Mouse (Mus musculus) CD4-positive, CD25-positive, alpha-beta regulatory T cell, adult 4 months (primary cell): ENCODE measurements around the gene Neurl3. TPM values are rescaled to one million over a fixed set of nuclear protein-coding genes. Genes with fewer than 3 reads are reported as not detected.

Source experiments
- ATAC-seq: one replicate; pipeline ENCODE4 v1.8.0; 2017
- polyA plus RNA-seq, 2 experiments: library from polyadenylated mRNA; unstranded; fragments of 100-300 nt; shearing (Covaris generic); gene quantifications; one replicate each; pipeline ENCODE4 v1.2.1; 2017

Gene Neurl3
- polyA plus RNA-seq: 100 to 1,000 TPM in 1 of 2 experiments, 10 to 100 TPM in 1; 62.4 to 137 TPM

DNA sequence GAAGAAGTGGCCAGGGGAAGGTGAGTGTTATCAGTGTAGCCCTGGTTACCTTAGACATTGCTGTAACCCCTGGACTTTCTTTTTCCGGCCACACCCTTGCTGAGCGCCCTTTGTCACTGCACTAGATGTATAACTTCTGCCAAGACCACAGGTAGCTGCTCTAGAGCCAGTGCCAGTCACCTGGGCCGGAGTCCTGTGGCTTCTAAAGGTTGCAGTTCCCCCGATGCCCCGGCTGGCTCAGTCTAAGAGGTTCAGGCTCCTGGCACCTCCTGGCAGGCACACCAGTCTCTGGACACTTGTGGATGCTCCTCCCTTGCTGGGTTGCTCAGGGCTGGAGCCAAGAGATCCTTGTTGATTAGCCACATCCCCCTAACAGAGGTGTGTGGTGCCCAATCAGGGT, at the start of gene Neurl3:
TSS of gene Neurl3 (minus strand) at position 225 of the 400 bp plus-strand sequence.
- peak; percentile 2 for ATAC-seq

DNA sequence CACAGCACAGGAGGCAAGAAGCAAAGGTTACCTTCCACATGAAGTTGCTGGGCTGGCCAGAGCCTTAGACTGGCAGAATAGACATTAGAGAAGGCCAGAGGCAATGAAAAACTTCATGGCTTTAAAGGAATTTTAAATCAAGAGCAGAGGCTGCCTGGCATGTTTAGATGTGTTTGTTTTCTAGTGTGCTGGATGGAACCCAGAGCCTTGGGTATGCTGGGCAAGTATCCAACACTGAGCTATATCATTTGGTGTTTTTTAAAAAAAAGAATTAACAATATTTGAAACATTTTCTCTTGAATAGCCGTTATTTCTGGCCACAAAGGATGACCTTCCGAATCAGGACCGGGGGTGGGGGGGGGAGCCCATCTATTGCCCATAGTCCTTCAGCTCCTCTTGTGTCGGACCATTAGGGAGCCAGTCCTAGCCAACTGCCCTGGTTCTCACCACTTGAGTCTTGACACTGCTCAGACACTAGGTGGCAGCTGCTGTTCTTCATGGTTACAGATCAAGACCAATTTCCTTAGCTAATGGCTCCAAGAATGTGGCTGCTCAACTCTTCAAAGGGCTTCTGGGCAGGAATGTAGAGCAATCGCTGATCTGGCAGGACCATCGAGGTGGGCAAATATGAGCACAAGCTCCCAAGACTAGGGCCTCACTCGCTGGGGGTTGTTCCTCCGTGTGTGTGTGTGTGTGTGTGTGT, 49.4 kb upstream of the Neurl3 start:
- peak; percentile 57 for ATAC-seq

DNA sequence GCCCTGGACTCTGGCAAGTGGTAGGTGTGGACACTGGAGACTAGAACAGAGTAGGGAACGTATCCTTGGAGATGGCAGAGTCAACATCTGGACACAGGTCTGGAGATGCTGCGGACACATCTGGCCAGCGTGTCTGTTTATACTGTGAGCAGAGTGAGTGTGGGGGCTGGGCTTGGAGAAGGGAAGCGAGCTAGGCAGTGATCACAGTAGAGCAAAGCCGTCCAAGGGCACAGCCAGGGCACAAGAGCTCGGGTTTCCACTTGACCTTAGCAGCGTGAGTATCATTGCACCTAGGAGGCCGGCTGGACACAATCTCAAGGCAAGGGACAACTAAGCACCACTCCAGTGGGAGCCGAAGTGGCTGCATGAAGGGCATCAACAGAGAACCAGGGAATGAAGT, 48.6 kb upstream of the Neurl3 start:
- ATAC-seq: no peak

DNA sequence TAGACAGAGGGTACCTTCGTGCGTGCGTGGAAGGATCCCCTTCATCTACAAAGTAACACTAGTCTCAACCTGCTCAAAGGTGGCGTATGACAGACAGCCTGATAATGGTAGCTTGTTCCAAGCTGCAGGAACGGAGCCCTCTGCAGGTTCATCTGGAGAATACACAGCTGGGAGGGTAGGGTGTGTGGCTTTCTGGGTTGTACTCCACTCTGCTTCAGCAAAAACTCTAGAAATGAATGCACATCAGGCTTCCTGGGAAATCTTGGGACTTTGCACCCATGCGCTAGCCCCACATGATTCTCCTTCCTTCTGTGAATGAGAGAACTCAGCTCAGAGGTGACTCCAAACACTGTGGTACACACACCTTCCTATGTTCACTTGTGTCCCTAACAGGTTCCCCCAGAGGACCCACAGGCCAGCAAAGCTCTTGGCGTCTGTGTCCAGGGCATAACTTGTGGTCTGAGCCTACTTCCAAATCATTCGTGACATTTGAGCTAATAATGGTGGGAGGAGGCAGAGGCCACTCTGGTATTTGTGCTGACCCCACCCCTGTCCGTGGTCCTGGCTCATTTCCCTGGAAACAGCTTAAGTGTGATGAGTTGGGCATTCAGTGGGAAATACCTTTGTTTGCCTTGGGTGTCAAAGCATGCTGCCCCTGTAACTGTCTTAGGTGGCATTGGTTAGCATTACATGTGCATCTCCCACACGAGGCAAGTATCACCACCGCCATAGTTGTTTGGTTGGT, 47.5 kb upstream of the Neurl3 start:
- peak; percentile 50 for ATAC-seq

DNA sequence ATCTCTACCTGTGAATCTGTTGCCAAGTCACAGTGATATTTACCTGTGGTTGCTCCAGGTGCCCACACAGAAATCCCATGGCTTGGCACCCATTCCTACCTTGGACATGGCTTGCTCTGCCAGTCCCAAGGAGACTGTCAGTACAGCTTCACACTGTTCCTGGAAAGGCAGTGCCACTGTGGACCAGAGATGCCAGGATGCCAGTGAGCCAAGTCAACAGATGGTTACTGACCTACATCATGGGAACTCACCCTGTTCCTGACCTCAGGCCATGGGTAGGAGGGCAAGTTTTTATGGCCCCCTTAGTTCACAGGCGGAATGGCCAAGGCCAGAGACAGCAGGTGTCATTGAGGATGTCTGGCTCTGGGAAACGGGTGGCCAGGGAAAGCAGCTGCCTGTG, 46.7 kb upstream of the Neurl3 start:
- no peak for ATAC-seq

DNA sequence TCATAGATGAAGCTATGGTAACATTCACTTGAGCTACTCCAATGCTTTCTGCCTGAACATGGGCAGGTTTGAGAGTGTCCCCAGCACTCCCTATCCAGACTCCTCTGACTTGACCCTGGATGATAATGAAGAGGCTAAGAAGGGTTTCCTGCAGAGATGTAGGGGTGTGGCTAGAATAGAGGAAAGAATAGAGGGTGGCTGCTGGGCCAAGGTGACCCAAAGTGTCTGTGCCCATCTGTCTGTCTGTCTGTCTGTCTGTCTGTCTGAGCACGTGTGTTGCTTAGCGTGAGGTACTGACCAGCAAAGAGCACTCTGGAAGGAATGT, 41.3 kb upstream of the Neurl3 start:
- ATAC-seq: no peak

DNA sequence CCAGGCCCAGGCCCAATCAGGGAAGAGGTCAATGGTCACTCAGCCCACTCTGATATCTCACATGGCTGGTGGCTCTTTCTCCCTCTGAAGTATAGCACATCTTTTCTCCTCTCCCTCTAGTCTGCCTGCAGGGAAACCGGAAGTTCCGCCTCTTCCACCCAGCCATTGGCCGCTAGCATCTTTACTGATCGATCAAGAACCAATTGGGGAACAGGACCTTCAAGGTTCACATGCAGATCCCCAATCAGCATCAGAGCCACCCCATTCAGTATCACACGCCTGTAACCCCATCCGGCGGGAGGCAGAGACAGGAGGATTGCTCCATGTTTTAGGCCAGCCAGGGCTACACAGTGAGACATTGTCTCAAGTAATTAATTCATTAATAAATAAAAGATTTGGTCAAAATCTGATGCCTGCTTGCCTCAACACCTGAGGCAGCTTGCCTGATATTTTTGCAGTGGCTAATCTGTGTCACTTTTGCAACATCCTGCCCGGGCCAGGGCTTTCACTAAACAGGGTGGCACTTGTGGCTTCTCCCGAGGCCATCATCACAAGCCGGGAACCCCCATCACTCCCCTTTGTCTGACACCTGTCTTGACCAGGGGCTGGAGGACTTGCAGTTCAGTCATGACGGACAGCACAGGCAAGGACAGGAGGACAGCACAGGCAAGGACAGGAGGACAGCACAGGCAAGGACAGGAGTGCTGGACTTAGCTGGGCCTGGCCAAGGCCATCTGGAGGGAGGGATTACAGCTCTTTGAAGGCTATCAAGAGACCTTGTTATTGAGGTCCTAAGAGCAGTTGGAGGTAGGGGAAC, 40.7 kb upstream of the Neurl3 start:
- no peak for ATAC-seq

DNA sequence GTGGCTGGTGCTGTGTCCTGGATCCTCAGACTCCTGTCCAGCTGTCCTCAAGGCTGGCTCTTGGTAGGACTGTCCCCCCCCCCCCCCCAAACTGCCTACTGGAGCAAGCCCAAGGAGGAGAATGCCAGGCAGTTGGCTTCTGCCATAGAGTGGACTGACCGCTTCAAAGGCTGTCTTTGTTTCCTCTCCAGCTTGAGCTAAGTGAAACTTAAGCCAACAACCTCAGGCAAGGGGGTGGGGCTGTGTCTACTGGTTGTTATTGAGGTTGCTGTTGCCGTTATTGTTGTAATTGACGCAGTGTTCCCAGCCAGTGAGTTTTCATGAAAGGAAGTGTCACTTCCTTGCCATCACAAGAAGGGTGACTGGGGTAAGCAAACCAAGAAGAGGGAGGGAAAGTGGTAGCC, 35.0 kb upstream of the Neurl3 start:
- peak; percentile 44 for ATAC-seq

DNA sequence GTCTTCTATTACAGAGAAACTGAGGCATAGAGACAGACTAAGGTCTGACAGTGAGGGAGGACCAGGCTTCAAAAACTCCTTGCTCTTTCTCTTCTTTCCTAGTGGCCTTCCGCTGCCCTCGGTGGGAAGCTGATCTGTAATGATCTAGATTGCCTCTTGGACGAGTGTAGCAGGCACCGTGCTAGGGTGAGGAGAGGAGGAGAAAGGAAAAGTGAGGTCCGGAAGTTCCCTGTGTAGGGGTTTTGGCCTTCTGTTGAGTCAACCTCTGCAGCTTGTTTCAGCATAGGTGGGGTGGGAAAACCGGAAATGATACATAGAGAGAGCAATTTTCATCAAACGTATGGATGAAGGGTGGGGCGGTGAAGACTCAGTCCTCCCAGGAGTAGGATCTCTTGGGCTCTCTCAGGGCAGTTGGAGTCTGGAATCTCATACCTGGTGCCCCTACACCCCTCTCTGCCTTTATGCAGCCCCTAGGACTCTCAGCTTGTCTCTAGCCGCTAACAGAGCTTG, 34.5 kb upstream of the Neurl3 start:
- no peak for ATAC-seq

DNA sequence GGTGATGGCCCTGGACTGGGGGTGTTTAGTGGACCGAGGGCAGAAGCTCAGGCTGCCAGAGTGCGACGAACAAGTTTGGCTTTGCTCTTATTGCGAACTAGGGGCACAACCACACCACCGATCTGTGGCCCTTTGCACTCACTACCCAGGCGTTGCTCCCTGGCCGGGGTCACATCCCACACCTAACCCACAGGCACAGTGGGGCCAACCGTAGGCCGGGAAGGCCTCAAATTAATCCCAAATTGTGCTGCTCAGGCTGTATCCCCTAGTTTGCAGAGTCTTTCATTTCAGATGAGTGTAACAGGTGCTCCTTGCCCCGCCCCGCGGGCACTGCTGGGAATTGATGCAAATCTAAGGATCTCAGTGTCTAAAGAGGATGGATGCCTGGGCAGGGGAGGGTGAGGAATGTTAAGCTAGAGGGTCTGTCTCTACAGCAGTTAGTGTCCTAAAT, 34.0 kb upstream of the Neurl3 start:
- no peak for ATAC-seq

DNA sequence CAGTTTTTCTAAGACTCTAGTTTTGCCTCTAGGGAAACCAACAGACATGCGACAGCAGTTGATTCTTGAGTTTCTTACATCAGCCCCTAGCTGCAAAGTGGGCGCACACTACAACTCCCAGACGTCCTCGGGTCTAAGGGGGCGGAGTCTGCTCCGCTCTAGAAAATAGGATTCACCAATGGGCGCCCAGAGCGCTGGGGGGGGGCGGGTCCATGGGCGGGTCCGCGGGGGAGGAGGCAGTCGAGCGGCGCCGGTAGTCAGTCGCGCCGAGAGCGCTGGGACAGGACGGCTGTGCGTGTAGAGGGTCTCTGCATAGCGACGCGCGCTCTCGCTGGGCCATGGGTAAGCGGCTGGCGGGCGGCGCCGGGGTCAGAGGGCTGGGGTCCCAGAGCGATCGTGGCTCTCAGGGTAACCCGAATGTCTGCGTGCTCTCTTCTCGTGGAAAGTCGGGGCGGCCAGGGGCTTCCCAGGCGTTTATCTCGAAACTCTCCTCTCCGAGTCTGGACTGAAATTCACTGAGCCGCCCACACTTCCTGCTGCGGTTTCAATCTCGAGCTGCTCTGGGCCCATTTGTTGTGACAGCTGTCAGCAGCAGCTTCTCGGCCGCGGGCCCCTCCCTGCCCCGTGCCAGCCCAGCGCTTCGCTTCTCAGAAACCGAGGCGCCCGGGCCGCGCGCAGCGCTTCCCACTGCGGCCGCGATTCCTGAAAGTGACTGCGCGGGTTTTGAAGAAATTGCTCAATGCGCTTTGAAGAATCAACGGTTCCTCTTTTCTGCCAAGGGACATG, 33.2 kb upstream of the Neurl3 start, which contains the start of gene Arid5a:
TSS of gene Arid5a (plus strand) at position 239 of the 786 bp plus-strand sequence.
- ATAC-seq: peak; percentile 80

DNA sequence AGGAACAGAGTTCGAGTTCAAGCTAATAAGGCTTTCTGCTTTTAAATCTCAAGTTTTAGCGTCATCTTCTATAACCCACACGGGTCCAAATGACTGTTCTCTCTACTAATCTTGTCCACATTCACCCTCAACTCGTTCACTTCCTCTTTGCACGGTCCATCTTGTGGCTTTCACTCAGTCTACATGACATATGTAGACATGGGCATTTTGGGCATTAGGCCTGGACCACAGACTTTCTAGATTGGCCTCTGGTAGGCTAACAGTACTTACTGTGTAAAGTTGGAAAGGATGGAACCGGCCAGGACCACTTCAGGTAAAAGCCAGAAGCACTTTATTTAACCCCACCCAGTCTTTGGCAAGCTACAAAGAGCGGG, 32.6 kb upstream of the Neurl3 start:
- no peak for ATAC-seq

DNA sequence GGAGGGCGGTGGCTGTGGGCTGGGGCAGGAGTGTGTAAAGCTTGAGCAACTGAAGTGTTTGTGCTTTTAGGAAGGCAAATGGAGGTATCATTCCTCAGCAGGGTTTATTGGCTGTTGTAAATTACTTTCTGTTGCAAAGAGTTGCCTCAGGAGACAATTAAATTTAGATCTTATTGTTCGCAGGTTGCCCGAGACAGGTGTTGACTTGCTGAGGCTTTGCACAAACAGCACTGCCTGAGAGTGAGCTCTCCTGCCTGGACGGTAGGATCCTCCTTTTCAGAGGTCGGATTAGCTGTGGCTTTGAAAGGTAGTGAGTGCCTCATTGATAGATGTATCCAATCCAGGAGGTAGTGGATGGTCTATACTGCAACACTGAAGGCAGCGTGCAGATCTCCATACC, 31.6 kb upstream of the Neurl3 start:
- no peak for ATAC-seq

DNA sequence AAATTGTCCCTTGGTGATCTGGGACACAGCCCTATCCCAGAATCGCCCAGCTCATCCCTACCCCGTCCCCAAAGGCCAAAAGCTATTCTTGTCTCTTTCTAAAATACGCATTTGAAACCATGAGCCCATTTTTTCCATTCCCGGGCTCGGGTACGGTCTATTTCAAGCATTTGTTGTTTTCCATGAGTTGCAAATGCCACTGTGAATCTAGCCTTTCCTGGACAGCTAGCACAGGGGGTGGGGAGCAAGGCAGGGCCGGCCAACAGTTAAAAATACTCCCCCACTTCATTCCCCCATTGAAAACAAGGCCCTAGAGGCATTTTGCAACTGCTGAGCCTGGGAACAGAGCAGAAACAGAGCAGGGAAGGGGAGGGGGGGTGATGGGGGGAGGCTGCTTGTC, 30.3 kb upstream of the Neurl3 start:
- no peak for ATAC-seq

DNA sequence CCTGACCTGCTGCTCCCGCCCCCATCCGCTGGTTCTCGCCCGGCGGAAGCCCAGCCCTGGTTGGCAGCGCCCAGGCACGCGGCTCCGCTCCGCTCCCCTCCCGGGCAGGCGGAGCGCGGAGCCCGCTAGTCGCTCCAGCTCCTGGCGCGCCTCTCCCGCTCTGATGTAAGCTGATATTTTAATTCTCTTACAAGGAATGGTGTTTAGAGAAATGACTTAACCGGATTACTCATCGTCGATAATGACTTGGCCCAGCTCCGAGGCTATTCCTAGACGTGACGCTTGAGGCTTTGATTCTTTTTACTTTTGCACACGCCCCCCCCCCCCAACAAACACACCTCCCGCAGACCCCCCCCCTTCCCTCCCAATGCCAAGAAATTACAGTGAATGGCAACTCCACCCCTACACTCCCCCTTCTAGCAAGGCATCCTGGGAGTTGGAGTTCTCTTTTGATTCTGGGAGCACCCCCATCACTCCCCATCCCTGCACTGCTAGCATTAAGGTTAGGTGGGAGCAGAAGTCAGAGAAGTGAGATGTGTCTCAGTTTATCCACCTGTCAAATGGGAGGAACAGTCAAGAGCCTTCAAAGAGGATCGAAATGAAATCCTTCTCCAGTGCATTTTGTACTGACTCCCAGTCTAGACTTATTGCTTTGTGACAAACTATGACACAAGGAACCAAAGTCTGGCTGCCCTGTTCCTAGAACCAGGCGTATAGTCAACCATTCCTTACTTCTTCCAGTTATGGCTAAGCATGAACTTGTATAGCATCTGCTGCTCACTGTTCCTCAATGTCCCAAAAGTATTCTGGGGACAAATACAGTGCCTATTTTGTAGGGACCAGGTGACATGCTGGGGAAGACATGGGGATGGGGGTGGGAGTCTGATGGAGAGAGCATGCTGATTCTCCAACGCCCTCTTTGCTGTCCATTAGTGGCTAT, 29.2 kb upstream of the Neurl3 start:
- no peak for ATAC-seq

DNA sequence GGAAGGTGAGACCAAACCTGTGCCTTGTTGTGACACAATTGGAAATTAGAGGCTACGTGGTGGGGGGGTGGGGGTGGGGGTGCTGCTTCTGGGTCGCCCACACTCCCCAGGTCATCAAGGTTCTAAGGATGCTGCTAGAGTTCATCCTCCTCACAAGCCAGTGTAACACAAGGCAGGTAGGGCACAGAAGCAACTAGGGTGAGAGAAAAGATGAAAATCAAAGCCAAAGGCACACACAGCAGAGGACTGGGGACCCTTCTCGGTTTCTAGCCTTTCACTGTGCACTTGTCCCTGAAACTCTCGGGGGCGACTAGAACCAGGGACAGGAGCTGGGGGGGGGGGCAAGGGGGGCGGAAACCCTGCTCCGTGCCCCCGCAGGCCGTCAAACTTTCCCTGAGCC, 28.5 kb upstream of the Neurl3 start:
- no peak for ATAC-seq

DNA sequence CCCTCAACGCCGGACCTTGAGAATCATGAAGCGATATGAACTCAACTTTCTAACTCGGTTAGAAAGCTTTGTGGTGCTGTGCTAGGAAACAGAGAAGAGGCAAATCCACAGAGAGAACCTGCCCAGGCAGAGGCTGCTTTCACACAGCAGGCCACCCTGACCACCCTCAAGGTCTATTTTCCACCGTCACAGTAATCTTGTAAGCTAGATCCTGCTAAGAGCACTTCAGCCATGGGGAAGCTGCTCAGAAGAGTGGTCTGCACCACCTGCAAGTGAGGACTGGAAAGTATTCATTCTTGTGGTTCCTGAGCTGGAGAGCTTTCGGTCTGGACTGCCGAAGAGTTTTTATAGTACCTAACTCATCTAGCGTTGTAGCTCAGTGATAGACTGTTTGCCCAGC, 27.8 kb upstream of the Neurl3 start:
- no peak for ATAC-seq

DNA sequence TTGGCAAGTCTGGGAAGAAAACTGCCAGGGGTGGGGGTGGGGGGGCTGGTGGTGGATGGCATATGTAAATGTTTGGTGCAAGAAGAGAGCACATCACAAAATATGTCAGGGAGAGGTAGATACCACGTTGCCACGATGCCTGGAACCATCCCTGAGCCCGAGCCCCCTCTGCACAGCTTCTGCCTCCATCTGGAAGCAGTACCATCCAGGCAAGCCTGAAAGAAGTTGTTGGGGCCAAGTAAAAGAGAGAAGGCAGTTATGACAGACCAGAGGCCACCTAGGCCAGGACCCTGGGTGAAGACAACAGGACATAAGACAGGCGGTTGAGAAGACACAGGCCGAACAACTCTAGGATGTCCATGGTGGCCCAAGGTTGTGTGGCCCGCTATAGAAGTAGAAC, 26.0 kb upstream of the Neurl3 start:
- no peak for ATAC-seq

DNA sequence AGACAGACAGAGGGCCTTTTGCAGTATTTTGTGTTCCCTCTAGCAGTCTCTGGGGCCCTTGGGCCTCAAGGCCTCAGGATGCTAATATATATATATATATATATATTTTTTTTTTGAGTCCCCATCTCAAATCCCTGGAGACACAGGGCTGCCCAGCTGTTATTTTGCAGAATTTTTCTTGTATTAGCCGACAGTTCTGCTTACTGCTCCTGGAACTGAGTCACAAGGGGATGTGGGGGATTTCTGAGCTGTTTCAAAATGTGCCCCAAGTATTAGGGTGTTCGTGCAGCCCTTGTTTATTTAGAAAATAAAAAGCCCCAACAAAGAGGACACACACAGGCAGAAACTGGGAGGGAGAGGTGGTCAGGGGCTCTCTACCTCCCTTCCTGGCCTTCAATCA, 25.2 kb upstream of the Neurl3 start:
- ATAC-seq: no peak

DNA sequence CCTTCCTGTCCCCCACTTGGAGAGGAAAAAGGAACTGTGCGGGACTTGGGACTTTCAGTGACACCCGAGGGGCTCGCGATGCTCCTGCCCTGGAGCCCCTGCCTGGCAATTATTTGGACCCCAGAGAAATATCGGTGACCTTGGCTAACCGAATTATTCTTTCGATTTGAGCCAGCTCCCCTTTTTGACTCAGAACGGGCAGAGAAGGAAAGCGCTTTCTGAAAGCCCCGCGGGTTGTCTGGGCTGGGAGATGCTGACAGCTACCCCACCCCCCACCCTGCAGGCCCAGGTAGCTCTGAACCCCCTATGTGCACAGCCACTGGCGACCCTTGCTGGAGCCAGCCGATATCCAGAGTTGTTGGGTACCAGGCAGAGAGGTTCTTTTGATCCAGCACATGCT, 24.6 kb upstream of the Neurl3 start:
- ATAC-seq: no peak

DNA sequence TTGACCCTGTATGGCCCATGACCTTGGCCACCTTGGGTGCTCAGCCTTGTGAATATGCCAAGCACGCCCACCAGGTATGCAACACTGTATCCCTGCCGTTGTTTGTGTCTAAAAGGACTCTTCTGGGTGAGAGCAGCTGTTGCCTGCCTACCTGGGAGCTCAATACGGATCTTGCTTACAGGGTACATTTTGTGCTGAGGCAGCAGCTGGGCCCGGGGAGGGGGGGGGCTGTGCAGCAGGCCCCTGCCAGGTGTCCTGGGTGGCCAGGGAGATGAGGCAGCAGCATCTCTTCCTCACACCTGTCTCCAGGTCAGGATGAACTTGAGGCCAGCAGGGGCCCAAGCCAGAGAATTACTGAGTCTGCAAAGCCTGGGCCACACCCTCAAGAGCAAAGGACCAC, 23.6 kb upstream of the Neurl3 start:
- no peak for ATAC-seq
